Comparison of ENCODE assay signal across 11 mouse cellular contexts in the genomic region with DNA sequence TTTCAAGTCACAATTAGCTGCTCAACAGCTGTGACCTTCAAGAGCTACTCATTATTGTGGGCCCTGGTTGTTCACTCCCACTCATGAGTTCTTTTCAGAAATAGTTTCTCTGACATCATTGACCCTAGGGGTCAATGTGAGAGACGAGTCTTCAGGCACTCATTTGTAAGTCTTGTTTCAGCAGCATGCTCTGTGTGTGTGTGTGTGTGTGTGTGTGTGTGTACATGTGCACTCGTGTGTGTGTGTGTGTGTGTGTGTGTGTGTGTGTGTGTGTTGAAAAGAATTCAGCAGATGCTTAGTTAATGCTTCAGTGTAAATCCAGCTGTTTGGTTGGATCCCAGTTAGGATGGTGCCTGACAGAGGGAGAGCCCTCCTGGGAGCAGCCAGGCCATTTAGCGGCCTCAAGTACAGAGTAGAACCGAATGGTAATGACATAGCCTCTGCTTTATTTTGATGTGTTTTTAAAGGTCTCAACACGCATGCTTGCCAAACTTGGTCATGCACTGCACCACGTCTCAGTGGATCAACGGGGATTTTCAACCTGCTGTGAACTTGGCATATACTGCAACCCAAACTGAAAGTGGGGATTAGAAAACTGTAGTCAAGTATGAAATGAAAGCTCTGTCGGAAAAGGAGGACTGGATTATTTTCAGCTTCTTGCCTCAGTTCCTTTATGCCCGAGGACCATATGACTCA.
DNase-seq lines count a peak whose midpoint lies in the region; ATAC-seq and TF ChIP-seq lines count a peak whose summit lies in the region.
"Had no signal": no experiment of that assay in that cellular context is flagged by ENCODE, and none has a peak within 500 bp of the region (broad histone marks: within the 10 kb centered on the region; RNA-seq: fewer than 3 reads in every experiment).

No protein-coding gene starts in this region.

- WGBS in midbrain, postnatal 0 days = 35% methylated on average over 9 of the region's 9 CpGs

- H3K4me2 ChIP-seq in midbrain, postnatal 0 days (ENCODE audit: low read depth, low read length, poor library complexity, severe bottlenecking) = no peak overlapping the region
- H3K4me2 ChIP-seq: limb, embryonic 12.5 days; stomach, embryonic 15.5 days had no signal

- H3K27ac ChIP-seq in midbrain, postnatal 0 days (ENCODE audit: low read depth, low read length) = no peak overlapping the region
- H3K27ac ChIP-seq: gastrocnemius, adult 2 months; limb, embryonic 12.5 days; stomach, embryonic 15.5 days had no signal

- DNase-seq in cerebellum, postnatal 36 days = no peak
- peak; percentile 40 for DNase-seq in kidney, postnatal 10 days
- no peak for DNase-seq in kidney, adult 9 months
- peak; percentile 29 for DNase-seq in kidney, postnatal 14 days
- DNase-seq in midbrain, postnatal 0 days (ENCODE audit: low spot score) = peak; percentile 53
- DNase-seq in MN1 (ENCODE audit: low spot score) = no peak
- no peak for DNase-seq in left cerebral cortex, postnatal 14 days (ENCODE audit: low spot score in 2 of 2)
- DNase-seq: gastrocnemius, adult 2 months had no signal

- TF ChIP-seq CTCF in midbrain, postnatal 0 days (IDR thresholded peaks at IDR 0.05) = no peak

- no peak overlapping the region for H3K4me3 ChIP-seq in midbrain, postnatal 0 days (ENCODE audit: low read depth, low read length)
- H3K4me3 ChIP-seq: gastrocnemius, adult 2 months; limb, embryonic 12.5 days; stomach, embryonic 15.5 days had no signal

- H3K36me3 ChIP-seq in midbrain, postnatal 0 days (ENCODE audit: insufficient read depth, low read length) = no peaks in the 10 kb centered on the region
- H3K36me3 ChIP-seq: limb, embryonic 12.5 days; stomach, embryonic 15.5 days had no signal

- H3K27me3 ChIP-seq in midbrain, postnatal 0 days (ENCODE audit: insufficient read depth, low read length) = no peaks in the 10 kb centered on the region
- H3K27me3 ChIP-seq: limb, embryonic 12.5 days; stomach, embryonic 15.5 days had no signal

- H3K9ac ChIP-seq in midbrain, postnatal 0 days (replicated peaks; ENCODE audit: low read length, poor library complexity, severe bottlenecking) = no peak overlapping the region
- H3K9ac ChIP-seq: limb, embryonic 12.5 days; stomach, embryonic 15.5 days had no signal

- 0 out of 2 replicates have a peak, but pooled peaks have one; percentile 45 for ATAC-seq in cerebellum, adult (ENCODE audit: insufficient number of reproducible peaks, low FRiP score, low TSS enrichment)
- no peak for ATAC-seq in midbrain, postnatal 0 days (ENCODE audit: low FRiP score)

- no peaks in the 10 kb centered on the region for H3K9me3 ChIP-seq in midbrain, postnatal 0 days (ENCODE audit: low read length)
- H3K9me3 ChIP-seq: limb, embryonic 12.5 days; stomach, embryonic 15.5 days had no signal

- intact Hi-C loops in left cerebral cortex, postnatal 14 days (cut with DNase I) = no loop called here

- H3K4me1 ChIP-seq in midbrain, postnatal 0 days (ENCODE audit: insufficient read depth, low read length) = no peaks in the 10 kb centered on the region
- H3K4me1 ChIP-seq: stomach, embryonic 15.5 days had no signal

Comparison
In these comparisons a context has a peak if more than half of its experiments do, and no peak if none do; other contexts are left out.
1. DNase-seq: peak in kidney, postnatal 10 days (single experiment), kidney, postnatal 14 days (single experiment) and midbrain, postnatal 0 days (single experiment); none in cerebellum, postnatal 36 days (0 of 2), kidney, adult 9 months (single experiment), MN1 (single experiment) and left cerebral cortex, postnatal 14 days (0 of 2).